Mouse (Mus musculus): ENCODE measurements around the gene Ogdhl.

Ogdhl gene

GRCm38 (mm10) chr14:32380099-32380480, 58.3 kb downstream of the Ogdhl start:
- no peak for DNase-seq (ENCODE audit: low read depth, low spot score)

- no peak for DNase-seq (ENCODE audit: low read depth, low spot score)
Measured at GRCm38 (mm10) chr14:32381066-32381465, 59.2 kb downstream of the Ogdhl start.

GRCm38 (mm10) chr14:32381619-32382018, 59.8 kb downstream of the Ogdhl start:
- no peak for DNase-seq (ENCODE audit: low read depth, low spot score)

- no peak for DNase-seq (ENCODE audit: low read depth, low spot score)
Measured at GRCm38 (mm10) chr14:32388196-32388595, 66.4 kb downstream of the Ogdhl start, which contains the start of gene 1700024G13Rik. 1700024G13Rik (minus strand) TSS chr14:32388391.
